Mouse (Mus musculus) CH12.LX (cell line): Measurements from ENCODE around the gene Sart3. TPM values are rescaled to one million over a fixed set of nuclear protein-coding genes. Genes with fewer than 3 reads are reported as not detected.

ENCODE experiments used
- DNase-seq: peaks from one replicate; pipeline ENCODE4 v3.0.0-alpha.2; 2013; ENCODE audit errors: extremely low read depth
- H3K27ac ChIP-seq: 2 replicates; pipeline ENCODE4 v1.5.1; 2012; ENCODE audit warnings: low read depth, mild to moderate bottlenecking, control low read depth, moderate library complexity; ENCODE audit not compliant: insufficient read depth
- H3K27me3 ChIP-seq: replicated peaks from 2 replicates; pipeline ENCODE3; 2012; ENCODE audit warnings: inconsistent platforms
- H3K36me3 ChIP-seq, 2 experiments: replicated peaks in 1 of 2; 2 replicates each; pipeline versions ENCODE3 to v1.6.1; 2012; ENCODE audit warnings: inconsistent platforms in 1 of 2, low read length in 1 of 2, mild to moderate bottlenecking in 1 of 2, mixed read lengths in 1 of 2, moderate library complexity in 1 of 2; ENCODE audit not compliant: control insufficient read depth in 1 of 2, insufficient read depth in 1 of 2
- H3K4me1 ChIP-seq, 2 experiments: 2 replicates each; pipeline ENCODE4 v1.6.1; 2012; ENCODE audit warnings: inconsistent platforms in 1 of 2, moderate library complexity in 1 of 2; ENCODE audit not compliant: insufficient read depth in 2 of 2, control insufficient read depth in 1 of 2
- H3K4me2 ChIP-seq: 2 replicates; pipeline ENCODE4 v1.6.1; 2012; ENCODE audit warnings: low read depth, mild to moderate bottlenecking, control low read depth; ENCODE audit not compliant: poor library complexity, insufficient read depth, severe bottlenecking
- H3K4me3 ChIP-seq, 3 experiments: fragments of 150-350 bp in 1 of 3; sonication (generic) in 1 of 3; replicated peaks in 1 of 3; 2 replicates each; pipeline versions ENCODE3 to v1.5.1; 2011 to 2012; ENCODE audit warnings: low read depth in 2 of 3, low read length in 2 of 3, mild to moderate bottlenecking in 2 of 3, moderate library complexity in 2 of 3, control low read depth in 1 of 3, improper control_type of control experiment in 1 of 3, inconsistent platforms in 1 of 3, mixed read lengths in 1 of 3; ENCODE audit not compliant: poor library complexity in 1 of 3
- H3K79me2 ChIP-seq: replicated peaks from 2 replicates; pipeline ENCODE4 v1.6.1; 2012; ENCODE audit warnings: mild to moderate bottlenecking, moderate library complexity; ENCODE audit not compliant: control insufficient read depth, poor library complexity, insufficient read depth, severe bottlenecking; ENCODE audit errors: extremely low read depth
- H3K9ac ChIP-seq: 2 replicates; pipeline ENCODE4 v1.6.1; 2012; ENCODE audit warnings: low read depth, mild to moderate bottlenecking, control low read depth, moderate library complexity; ENCODE audit not compliant: insufficient read depth
- H3K9me3 ChIP-seq: replicated peaks from 2 replicates; pipeline ENCODE3; 2012; ENCODE audit warnings: low read length, inconsistent platforms, mixed read lengths
- CHD1 ChIP-seq: IDR thresholded peaks from 2 replicates; pipeline ENCODE4 v1.6.1; 2012; ENCODE audit warnings: low read depth, low read length, improper control_type of control experiment, inconsistent platforms
- E2F4 ChIP-seq: IDR thresholded peaks from 2 replicates; pipeline ENCODE4 v1.6.1; 2011; ENCODE audit warnings: low read depth, low read length, improper control_type of control experiment; ENCODE audit not compliant: insufficient replicate concordance
- ELF1 ChIP-seq: IDR thresholded peaks from 2 replicates; pipeline ENCODE4 v1.6.1; 2014; ENCODE audit warnings: low read depth, mild to moderate bottlenecking, inconsistent platforms, low read length, improper control_type of control experiment
- EP300 ChIP-seq: IDR thresholded peaks from 2 replicates; pipeline ENCODE4 v1.6.1; 2011; ENCODE audit warnings: low read length, improper control_type of control experiment
- JUND ChIP-seq: conservative IDR thresholded peaks from 2 replicates; pipeline ENCODE4 v1.6.1; 2011; ENCODE audit warnings: low read depth, low read length, improper control_type of control experiment
- KAT2A ChIP-seq: IDR thresholded peaks from 2 replicates; pipeline ENCODE4 v1.6.1; 2012; ENCODE audit warnings: low read length, improper control_type of control experiment, inconsistent platforms; ENCODE audit not compliant: insufficient replicate concordance
- MAZ ChIP-seq: IDR thresholded peaks from 2 replicates; pipeline ENCODE4 v1.6.1; 2012; ENCODE audit warnings: low read depth, mild to moderate bottlenecking, inconsistent platforms, low read length, improper control_type of control experiment, moderate library complexity
- MXI1 ChIP-seq: IDR thresholded peaks from 2 replicates; pipeline ENCODE4 v1.6.1; 2011; ENCODE audit warnings: mild to moderate bottlenecking, low read depth, low read length, improper control_type of control experiment
- NRF1 ChIP-seq: IDR thresholded peaks from 2 replicates; pipeline ENCODE4 v1.6.1; 2014; ENCODE audit warnings: low read depth, mild to moderate bottlenecking, inconsistent platforms, low read length, improper control_type of control experiment, moderate library complexity
- PAX5 ChIP-seq: IDR thresholded peaks from 2 replicates; pipeline ENCODE4 v1.6.1; 2012; ENCODE audit warnings: low read length, inconsistent platforms, mixed read lengths
- SIN3A ChIP-seq: IDR thresholded peaks from 2 replicates; pipeline ENCODE4 v1.6.1; 2012; ENCODE audit warnings: low read length, improper control_type of control experiment, inconsistent platforms
- SMC3 ChIP-seq: IDR thresholded peaks from 2 replicates; pipeline ENCODE4 v1.6.1; 2011; ENCODE audit warnings: low read depth, low read length, improper control_type of control experiment
- UBTF ChIP-seq: IDR thresholded peaks from 2 replicates; pipeline ENCODE4 v1.6.1; 2012; ENCODE audit warnings: low read depth, mild to moderate bottlenecking, inconsistent platforms, low read length, improper control_type of control experiment, moderate library complexity
- USF2 ChIP-seq: conservative IDR thresholded peaks from 2 replicates; pipeline ENCODE4 v1.6.1; 2011; ENCODE audit warnings: low read depth, low read length, improper control_type of control experiment
- ZKSCAN1 ChIP-seq: IDR thresholded peaks from 2 replicates; pipeline ENCODE4 v1.6.1; 2012; ENCODE audit warnings: low read depth, inconsistent platforms, low read length, improper control_type of control experiment, borderline replicate concordance
- dilution Hi-C: fragments of 300-500 bp; cut with MboI; formaldehyde crosslinking; loops from 2 replicates; pipeline ENCODE4 v1.14.3; 2020; ENCODE audit warnings: low sequenced_read_pairs; ENCODE audit not compliant: extremely low pct_unique_long_range_greater_than_20kb, extremely low pct_ligation_motif_present
- in situ Hi-C: fragments of 300-500 bp; cut with MboI; formaldehyde crosslinking; loops from 3 replicates; pipeline ENCODE4 v1.14.3; 2019; ENCODE audit warnings: low sequenced_read_pairs, low pct_ligation_motif_present, low pct_unique_long_range_greater_than_20kb, mixed read lengths
- polyA plus RNA-seq: library from polyadenylated mRNA; unstranded; fragments of >175 nt; gene quantifications from 2 replicates; pipeline ENCODE4 v1.2.1, GENCODE M21; 2012; ENCODE audit warnings: low read depth; ENCODE audit not compliant: insufficient read length
- total RNA-seq, 2 experiments: library from RNA; depleted of rRNA; stranded (reverse); fragments of 300-350 nt in 1 of 2; fragments of >200 nt in 1 of 2; gene quantifications; 2 replicates each; pipeline ENCODE4 v1.2.3; 2012 to 2014

Sart3 gene
- total and polyA plus RNA-seq, 3 experiments, result 28.8 to 104 (median 67.0) TPM

DNA sequence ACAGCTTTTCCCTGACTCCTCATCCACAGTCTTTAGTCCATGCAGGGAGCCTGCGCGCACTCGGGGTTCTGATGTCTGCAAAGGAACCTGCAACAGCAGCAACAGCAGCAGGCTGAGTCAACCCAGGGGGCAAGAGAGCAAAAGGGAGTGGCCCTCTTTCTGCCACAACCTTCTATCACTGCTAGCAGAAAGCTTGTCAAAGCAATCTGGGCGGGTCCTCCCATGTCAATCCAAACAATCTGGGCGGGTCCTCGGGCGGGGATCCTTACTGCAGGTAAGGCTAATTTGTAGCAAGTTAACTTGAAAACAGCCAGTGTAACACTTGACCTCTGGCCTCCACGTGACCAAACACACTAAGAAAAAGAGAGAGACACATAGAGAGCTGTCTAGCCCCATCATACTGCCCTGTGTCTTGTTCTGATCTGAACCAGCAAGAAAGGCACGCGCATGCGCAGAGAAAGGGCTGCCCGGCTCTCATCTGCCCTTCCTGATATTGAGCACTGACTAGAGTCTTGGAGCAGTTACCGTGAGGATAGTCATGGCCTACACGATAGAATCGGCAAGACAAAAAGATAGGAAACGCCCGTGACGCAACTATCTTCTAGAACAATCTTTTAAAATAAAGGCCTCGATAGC lies 71.8 kb downstream of the Sart3 start:
- no peak overlapping the region for H3K9ac ChIP-seq
- dilution Hi-C loops (no loop called here), in situ Hi-C loops (no loop called here)
- TF ChIP-seq EP300 (no peak), UBTF (no peak), PAX5 (no peak), NRF1 (peak; percentile 82), E2F4 (no peak)
- H3K36me3 ChIP-seq, result no peaks in the 10 kb centered on the region
- H3K4me3 ChIP-seq, result no peak overlapping the region
- peaks cover 87% of the 10 kb centered on the region for H3K27me3 ChIP-seq
- H3K4me1 ChIP-seq, result peaks cover 2 to 3% of the 10 kb centered on the region in 2 experiments; a peak in 3 of 4 replicates
- H3K4me2 ChIP-seq, result no peak overlapping the region
- no peak for DNase-seq
- no peaks in the 10 kb centered on the region for H3K79me2 ChIP-seq
- H3K9me3 ChIP-seq, result no peaks in the 10 kb centered on the region
- H3K27ac ChIP-seq, result no peak overlapping the region

GRCm38 (mm10) chr5:113694415-113694814 lies 77.9 kb downstream of the Sart3 start:
- H3K9me3 ChIP-seq, result peaks cover 11% of the 10 kb centered on the region
- no peaks in the 10 kb centered on the region for H3K79me2 ChIP-seq
- peaks cover 7 to 11% of the 10 kb centered on the region in 2 experiments; a peak in 3 of 4 replicates for H3K4me1 ChIP-seq
- H3K4me3 ChIP-seq, result no peak overlapping the region
- no peaks in the 10 kb centered on the region for H3K36me3 ChIP-seq
- dilution Hi-C loops, result no loop called here
- H3K27ac ChIP-seq, result no peak overlapping the region
- in situ Hi-C loops, result no loop called here
- DNase-seq, result no peak
- H3K9ac ChIP-seq, result no peak overlapping the region
- no peak overlapping the region for H3K4me2 ChIP-seq
- no peak for TF ChIP-seq SMC3
- no peak for TF ChIP-seq USF2
- TF ChIP-seq ELF1, result no peak
- no peak for TF ChIP-seq MAZ
- no peak for TF ChIP-seq CHD1
- TF ChIP-seq JUND, result no peak
- no peak for TF ChIP-seq MXI1
- no peak for TF ChIP-seq SIN3A
- no peak for TF ChIP-seq ZKSCAN1
- TF ChIP-seq KAT2A, result no peak
- TF ChIP-seq, all 38 proteins: peak for 0
- peaks cover 52% of the 10 kb centered on the region for H3K27me3 ChIP-seq
